Mouse (Mus musculus): Measurements from ENCODE around the gene Anapc7.
"Not testable (repeated sequence)": the region's sequence is repeated elsewhere in the genome, so short reads cannot be mapped to it uniquely, and the experiment has no call there.

Gene Anapc7

GRCm38 (mm10) chr5:122405537-122405936 is 16.0 kb upstream of the Anapc7 start:
- in situ Hi-C loops (cut with MseI, MboI): no loop called here

- in situ Hi-C loops (cut with MseI, MboI): no loop called here
Observed at GRCm38 (mm10) chr5:122409692-122410645, 11.5 kb upstream of the Anapc7 start.

DNA sequence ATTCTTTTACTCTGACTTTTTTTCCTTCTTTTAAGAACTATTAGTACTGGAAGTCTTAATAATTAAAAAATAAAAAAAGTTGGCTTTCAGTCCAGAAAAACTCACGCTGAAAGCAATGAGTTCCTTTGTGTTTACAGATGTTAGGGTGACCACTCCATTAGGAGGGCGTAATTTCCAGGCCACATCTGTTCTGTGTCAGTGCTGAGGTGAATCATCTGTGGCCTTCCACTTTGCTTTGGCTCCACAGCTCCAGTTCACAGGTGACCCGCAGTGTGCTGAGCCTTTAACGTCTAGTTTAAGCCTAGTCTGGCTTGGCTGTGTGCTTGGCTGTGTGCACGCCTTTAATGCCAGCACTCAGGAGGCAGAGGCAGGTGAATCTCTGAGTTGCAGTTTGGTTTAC is 9.6 kb upstream of the Anapc7 start:
- in situ Hi-C loops (cut with MseI, MboI): no loop called here

GRCm38 (mm10) chr5:122412826-122413225 is 8.7 kb upstream of the Anapc7 start:
- in situ Hi-C loops (cut with MseI, MboI): no loop called here

GRCm38 (mm10) chr5:122414351-122414750 is 7.1 kb upstream of the Anapc7 start:
- in situ Hi-C loops (cut with MseI, MboI): no loop called here

- in situ Hi-C loops (cut with MseI, MboI): no loop called here
Observed at GRCm38 (mm10) chr5:122415465-122415864, 6.0 kb upstream of the Anapc7 start.

DNA sequence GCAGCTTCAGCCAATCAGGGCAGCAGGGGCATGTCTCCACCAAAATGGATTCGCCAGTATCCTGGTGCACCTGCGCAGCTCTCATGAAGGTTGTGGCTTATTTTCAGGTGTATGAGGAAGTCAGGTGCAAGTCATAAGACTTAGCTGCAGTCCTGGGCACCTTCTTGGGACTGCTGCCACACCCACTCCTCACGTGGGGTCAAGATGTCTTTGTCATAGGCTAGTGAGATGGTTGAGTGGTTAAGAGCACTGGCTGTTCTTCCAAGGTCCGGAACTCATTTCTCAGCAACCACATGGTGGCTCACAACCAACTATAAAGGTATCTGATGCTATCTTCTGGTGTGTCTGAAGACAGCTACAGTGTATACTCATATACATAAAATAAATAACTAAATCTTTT is 817 bp upstream of the Anapc7 start:
- in situ Hi-C loops (cut with MseI, MboI): not testable (repeated sequence)

DNA sequence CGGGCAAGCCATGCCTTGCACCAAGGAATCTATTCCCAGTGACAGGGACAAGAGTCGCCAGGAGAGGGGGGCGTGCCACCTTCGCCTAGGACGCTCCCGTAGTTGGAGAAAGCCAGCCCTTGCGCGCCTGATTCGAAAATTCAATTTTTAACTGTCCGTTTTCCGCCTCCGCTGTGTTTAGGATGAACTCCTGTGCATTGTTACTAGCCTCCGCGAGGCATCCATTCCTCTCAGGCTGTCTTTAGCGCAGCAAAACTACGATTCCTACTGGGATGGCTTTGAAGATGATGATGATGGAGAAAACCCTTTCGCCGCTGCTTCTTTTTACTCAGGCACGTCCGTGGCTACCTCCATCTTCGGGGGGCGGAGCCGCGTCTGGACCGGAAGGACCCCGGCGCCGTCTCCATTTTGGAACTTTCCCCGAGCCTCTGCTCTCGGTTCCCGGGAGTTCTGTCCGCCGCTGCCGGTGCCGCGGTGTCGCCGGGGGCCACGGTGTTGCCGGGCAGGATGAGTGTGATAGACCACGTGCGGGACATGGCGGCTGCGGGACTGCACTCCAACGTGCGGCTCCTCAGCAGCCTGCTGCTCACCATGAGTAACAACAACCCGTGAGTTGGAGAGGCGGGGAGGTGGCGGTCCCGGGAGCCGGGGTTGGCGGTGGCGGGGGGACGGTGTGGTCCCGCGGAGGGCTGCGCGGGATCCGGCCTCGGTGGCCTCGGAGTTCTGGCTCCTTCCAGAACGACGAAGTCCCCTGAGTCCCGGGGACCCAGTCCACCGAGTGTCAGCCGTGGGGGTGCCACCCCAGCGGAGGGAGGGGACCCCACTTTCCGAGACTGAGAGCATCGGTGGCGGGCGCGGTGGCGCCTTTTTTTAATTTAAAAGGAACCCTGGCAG is 825 bp downstream of the Anapc7 start:
- in situ Hi-C loops (cut with MseI, MboI): no loop called here

- in situ Hi-C loops (cut with MseI, MboI): no loop called here
Observed at GRCm38 (mm10) chr5:122423083-122423482, 1.6 kb downstream of the Anapc7 start.

- in situ Hi-C loops (cut with MseI, MboI): no loop called here
Observed at GRCm38 (mm10) chr5:122425550-122425949, 4.1 kb downstream of the Anapc7 start.

GRCm38 (mm10) chr5:122430036-122430775 is 8.7 kb downstream of the Anapc7 start:
- in situ Hi-C loops (cut with MseI, MboI): no loop called here

DNA sequence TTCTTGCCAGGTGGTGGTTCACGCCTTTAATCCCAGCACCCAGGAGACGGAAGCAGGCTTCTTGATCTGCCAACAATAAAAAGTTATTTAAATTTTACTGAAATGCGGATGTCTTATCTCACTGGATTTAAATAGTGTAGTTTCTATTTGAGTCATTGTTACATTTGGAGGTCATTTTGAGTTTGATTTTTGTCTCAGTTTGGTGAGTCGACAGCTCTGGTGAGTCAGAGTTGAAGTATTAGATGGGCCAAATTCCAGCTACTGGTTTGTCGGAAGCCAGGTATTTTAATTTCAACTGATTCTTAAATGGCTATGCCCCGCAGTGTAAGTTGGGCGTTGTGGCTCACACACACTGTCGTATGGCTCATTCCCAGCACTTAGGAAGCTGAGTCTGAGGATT is 9.7 kb downstream of the Anapc7 start:
- in situ Hi-C loops (cut with MseI, MboI): no loop called here

GRCm38 (mm10) chr5:122434541-122434940 is 13.0 kb downstream of the Anapc7 start:
- in situ Hi-C loops (cut with MseI, MboI): no loop called here

- in situ Hi-C loops (cut with MseI, MboI): no loop called here
Observed at GRCm38 (mm10) chr5:122439400-122440094, 18.1 kb downstream of the Anapc7 start.

GRCm38 (mm10) chr5:122440095-122440630 is 18.7 kb downstream of the Anapc7 start:
- in situ Hi-C loops (cut with MseI, MboI): no loop called here

DNA sequence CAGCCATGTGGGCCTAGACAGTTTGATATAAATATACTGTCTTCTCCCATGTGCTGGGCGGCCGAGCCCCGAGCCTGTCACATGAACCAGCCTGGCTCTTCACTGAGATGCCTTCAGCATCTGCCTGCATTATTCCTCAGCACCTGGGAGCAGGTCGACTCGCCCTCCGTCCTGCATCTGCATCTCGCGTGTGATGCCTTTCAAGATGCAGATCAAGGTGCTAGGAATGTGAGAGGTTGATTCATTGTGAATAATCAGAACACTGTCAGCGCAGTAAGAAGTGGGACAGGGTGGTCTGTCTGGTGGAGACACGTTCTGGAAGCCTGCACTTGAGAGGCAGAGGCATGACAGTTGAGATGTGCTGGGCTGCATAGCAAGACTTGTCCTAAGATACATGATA is 23.0 kb downstream of the Anapc7 start:
- in situ Hi-C loops (cut with MseI, MboI): no loop called here

GRCm38 (mm10) chr5:122445051-122445610 is 23.6 kb downstream of the Anapc7 start:
- in situ Hi-C loops (cut with MseI, MboI): no loop called here

GRCm38 (mm10) chr5:122447857-122448256 is 26.4 kb downstream of the Anapc7 start:
- in situ Hi-C loops (cut with MseI, MboI): no loop called here

DNA sequence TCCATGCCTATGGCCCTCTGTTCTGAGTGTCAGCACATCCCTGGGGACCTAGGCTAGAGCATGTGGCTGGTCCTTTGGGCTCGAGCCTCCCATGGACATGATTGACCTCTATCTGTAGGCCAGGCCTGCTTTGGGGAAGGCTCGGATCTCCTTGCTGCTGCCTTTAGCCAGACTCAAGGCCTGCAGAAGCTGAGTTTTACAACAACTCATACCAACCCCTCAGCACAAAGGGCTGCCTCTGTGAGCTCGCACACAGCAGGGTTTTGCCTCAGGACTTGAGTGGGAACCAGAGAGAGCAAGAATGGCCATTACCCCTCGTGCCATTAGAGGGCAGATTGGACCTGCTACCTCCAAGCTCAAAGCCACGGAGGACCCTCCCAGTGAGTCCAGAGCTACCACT is 27.4 kb downstream of the Anapc7 start:
- in situ Hi-C loops (cut with MseI, MboI): no loop called here

- in situ Hi-C loops (cut with MseI, MboI): no loop called here
Observed at GRCm38 (mm10) chr5:122449946-122450345, 28.5 kb downstream of the Anapc7 start.

All from mouse trophoblast stem cell (cell line).